Mouse (Mus musculus) heart, postnatal 25 days (tissue): Measurements from ENCODE around the gene Msl1. TPM values are rescaled to one million over a fixed set of nuclear protein-coding genes. Genes with fewer than 3 reads are reported as not detected.

Experiments used
- total RNA-seq, 2 experiments: library from RNA; stranded (reverse); gene quantifications; 2 replicates each; pipeline ENCODE4 v1.2.3; 2021

The Msl1 gene
- total RNA-seq, 2 experiments from 2014 or later: 73.0 to 78.1 TPM

Other genes with a start within 250 kb of the Msl1 start
- gene Ikzf3, start 249.5 kb upstream of the Msl1 start, total RNA-seq: under 1 TPM; 0.44 to 0.61 TPM
- gene Zpbp2, start 244.4 kb upstream of the Msl1 start, total RNA-seq: not detected
- gene Ormdl3, start 208.1 kb upstream of the Msl1 start, total RNA-seq: 10 to 100 TPM; 35.6 to 37.8 TPM
- not detected for gene Lrrc3c, start 197.2 kb upstream of the Msl1 start, total RNA-seq
- gene Gm12355, start 169.9 kb upstream of the Msl1 start, total RNA-seq: 1 to 10 TPM; 7.2 to 7.7 TPM
- 1 to 10 TPM; 2.7 to 3.3 TPM for gene Gsdma3, start 169.2 kb upstream of the Msl1 start, total RNA-seq
- under 1 TPM in 1 of 2 experiments, not detected in 1; 0.31 TPM for gene Gsdma2, start 148.8 kb upstream of the Msl1 start, total RNA-seq
- gene Gsdma, start 131.2 kb upstream of the Msl1 start, total RNA-seq: not detected
- gene Psmd3, start 113.0 kb upstream of the Msl1 start, total RNA-seq: 100 to 1,000 TPM in 1 of 2 experiments, 10 to 100 TPM in 1; 98.7 to 104 TPM
- not detected for gene Csf3, start 94.3 kb upstream of the Msl1 start, total RNA-seq
- gene Med24, start 66.1 kb upstream of the Msl1 start, total RNA-seq: 10 to 100 TPM; 45.2 to 48.8 TPM
- gene Thra, start 54.9 kb upstream of the Msl1 start, total RNA-seq: 100 to 1,000 TPM; 102 to 117 TPM
- gene Nr1d1, start 20.2 kb upstream of the Msl1 start, total RNA-seq: 100 to 1,000 TPM in 1 of 2 experiments, 10 to 100 TPM in 1; 61.2 to 129 TPM
- gene Casc3, start 9.4 kb downstream of the Msl1 start, total RNA-seq: 10 to 100 TPM; 22.4 to 25.5 TPM
- gene Rapgefl1, start 41.3 kb downstream of the Msl1 start, total RNA-seq: under 1 TPM; 0.60 to 0.78 TPM
- gene Wipf2, start 68.1 kb downstream of the Msl1 start, total RNA-seq: 10 to 100 TPM in 1 of 2 experiments, 1 to 10 TPM in 1; 7.8 to 11.2 TPM
- under 1 TPM; 0.28 to 0.52 TPM for gene Cdc6, start 112.3 kb downstream of the Msl1 start, total RNA-seq
- gene Rara, start 132.3 kb downstream of the Msl1 start, total RNA-seq: 10 to 100 TPM; 11.8 TPM
- 1 to 10 TPM in 1 of 2 experiments, under 1 TPM in 1; 0.52 to 1.1 TPM for gene Gjd3, start 187.5 kb downstream of the Msl1 start, total RNA-seq
- gene Top2a, start 228.7 kb downstream of the Msl1 start, total RNA-seq: 1 to 10 TPM; 4.2 to 4.6 TPM
- 10 to 100 TPM; 87.8 to 99.7 TPM for gene Igfbp4, start 245.7 kb downstream of the Msl1 start, total RNA-seq